Mouse (Mus musculus) intestine, embryonic 15.5 days (tissue): Measurements from ENCODE around the gene Ttn. TPM values are rescaled to one million over a fixed set of nuclear protein-coding genes. Genes with fewer than 3 reads are reported as not detected.

Experiments
- ATAC-seq: fragments of 200-750 bp; cut with Nextera tagmentation; 2 replicates; pipeline ENCODE4 v1.8.0; 2017; ENCODE audit warnings: moderate TSS enrichment, moderate library complexity
- H3K27ac ChIP-seq: fragments of 300-500 bp; sonication (generic); 2 replicates; pipeline ENCODE4 v1.5.1; 2015; ENCODE audit warnings: mild to moderate bottlenecking, inconsistent platforms
- H3K27me3 ChIP-seq: fragments of 300-500 bp; sonication (generic); replicated peaks from 2 replicates; pipeline ENCODE4 v1.6.1; 2015; ENCODE audit warnings: inconsistent platforms
- H3K36me3 ChIP-seq: fragments of 300-500 bp; sonication (generic); 2 replicates; pipeline ENCODE4 v1.6.1; 2015; ENCODE audit warnings: inconsistent platforms
- H3K4me1 ChIP-seq: fragments of 300-500 bp; sonication (generic); replicated peaks from 2 replicates; pipeline ENCODE4 v1.6.1; 2015; ENCODE audit warnings: inconsistent platforms
- H3K4me2 ChIP-seq: fragments of 300-500 bp; sonication (generic); replicated peaks from 2 replicates; pipeline ENCODE4 v1.6.1; 2015; ENCODE audit warnings: mild to moderate bottlenecking, inconsistent platforms
- H3K4me3 ChIP-seq: fragments of 300-500 bp; sonication (generic); replicated peaks from 2 replicates; pipeline ENCODE4 v1.5.1; 2015; ENCODE audit warnings: inconsistent platforms
- H3K9ac ChIP-seq: fragments of 300-500 bp; sonication (generic); 2 replicates; pipeline ENCODE4 v1.6.1; 2015; ENCODE audit warnings: inconsistent platforms
- H3K9me3 ChIP-seq: fragments of 300-500 bp; sonication (generic); 2 replicates; pipeline ENCODE4 v1.6.1; 2016; ENCODE audit warnings: inconsistent platforms
- WGBS: fragments of 180-500 bp; shearing (Covaris S2); methylation state at CpG from one replicate; pipeline ENCODE4 v1.1.7; 2015; 5-methylcytosine and 5-hydroxymethylcytosine counted together
- polyA plus RNA-seq: library from polyadenylated mRNA; unstranded; fragments of >200 nt; fragmentation: Nextera tagmentation; extraction: Ambion mirVana; gene quantifications from 2 replicates; pipeline ENCODE4 v1.2.1, GENCODE M21; 2015

Ttn gene
- polyA plus RNA-seq, 1 experiment from 2014 or later: 1.3 TPM

DNA sequence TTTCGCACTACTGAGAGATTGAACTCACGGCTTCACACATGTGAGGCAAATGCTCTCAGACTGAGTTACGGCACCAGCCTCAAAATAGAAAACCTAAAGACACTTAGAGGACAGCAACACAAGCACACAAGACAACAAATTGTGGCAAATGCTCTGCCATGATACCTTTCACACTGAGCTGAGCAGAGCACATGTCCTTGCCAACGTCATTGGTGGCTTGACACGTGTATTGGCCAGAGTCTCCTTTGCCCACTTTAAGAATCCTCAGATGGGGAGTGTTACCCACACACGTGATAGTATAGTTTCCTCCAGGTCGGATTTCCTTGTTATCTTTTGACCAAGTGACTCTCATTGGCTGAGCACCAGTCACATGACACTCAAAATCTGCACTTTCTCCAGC lies 93.6 kb downstream of the Ttn start:
- Histone ChIP-seq H3K27me3 (no peaks in the 10 kb centered on the region), H3K27ac (no peak overlapping the region), H3K4me1 (no peaks in the 10 kb centered on the region), H3K9me3 (no peaks in the 10 kb centered on the region), H3K9ac (no peak overlapping the region), H3K36me3 (no peaks in the 10 kb centered on the region), H3K4me2 (no peak overlapping the region), H3K4me3 (no peak overlapping the region)
- no peak for ATAC-seq
- WGBS: 84% methylated on average over 7 of the region's 7 CpGs

DNA sequence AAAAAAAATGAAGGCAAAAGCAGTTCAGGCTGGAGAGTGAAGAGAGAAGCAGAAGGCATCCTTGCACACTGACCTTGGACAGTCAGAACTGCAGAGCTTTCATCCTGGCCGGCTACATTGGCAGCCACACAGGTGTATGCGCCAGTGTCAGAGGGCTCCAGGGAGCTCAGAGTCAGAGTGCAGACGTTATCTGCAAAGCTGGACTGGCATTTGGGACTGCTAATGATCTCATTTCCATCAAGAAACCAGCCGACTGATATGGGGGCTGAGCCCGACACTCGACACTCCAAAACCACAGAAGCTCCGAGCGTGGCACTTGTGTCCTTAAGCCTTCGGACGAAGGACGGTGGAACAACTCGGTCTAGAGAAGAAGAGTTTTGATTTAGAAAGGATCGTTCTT lies 96.5 kb downstream of the Ttn start:
- Histone ChIP-seq H3K27me3 (no peaks in the 10 kb centered on the region), H3K4me3 (no peak overlapping the region), H3K9me3 (no peaks in the 10 kb centered on the region), H3K4me1 (no peaks in the 10 kb centered on the region), H3K4me2 (no peak overlapping the region), H3K27ac (no peak overlapping the region), H3K9ac (no peak overlapping the region), H3K36me3 (no peaks in the 10 kb centered on the region)
- no peak for ATAC-seq
- 79% methylated on average over 13 of the region's 13 CpGs for WGBS

DNA sequence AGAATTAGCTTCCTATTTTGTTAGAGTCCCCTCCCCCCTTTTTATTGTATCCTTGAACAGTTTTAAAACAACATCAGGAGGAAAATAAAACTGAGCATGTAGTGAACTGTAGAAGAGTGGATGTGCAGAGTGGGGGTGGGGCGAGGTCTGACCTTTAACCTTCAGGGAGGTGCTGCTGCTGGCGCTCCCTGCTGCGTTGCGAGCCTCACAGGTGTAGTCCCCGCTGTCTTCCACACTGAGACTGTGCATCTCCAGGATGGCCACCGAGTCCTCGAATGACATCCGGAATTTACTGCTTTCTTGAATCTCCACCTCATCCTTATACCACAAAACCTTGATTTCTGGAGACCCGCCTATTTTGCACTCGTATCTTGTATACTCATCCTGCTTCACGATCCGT lies 100.9 kb downstream of the Ttn start:
- no peak overlapping the region for H3K4me3 ChIP-seq
- no peaks in the 10 kb centered on the region for H3K36me3 ChIP-seq
- H3K9me3 ChIP-seq: no peaks in the 10 kb centered on the region
- H3K4me1 ChIP-seq: no peaks in the 10 kb centered on the region
- no peak for ATAC-seq
- H3K27me3 ChIP-seq: no peaks in the 10 kb centered on the region
- H3K9ac ChIP-seq: no peak overlapping the region
- H3K4me2 ChIP-seq: no peak overlapping the region
- WGBS: 89% methylated on average over 12 of the region's 12 CpGs
- no peak overlapping the region for H3K27ac ChIP-seq

DNA sequence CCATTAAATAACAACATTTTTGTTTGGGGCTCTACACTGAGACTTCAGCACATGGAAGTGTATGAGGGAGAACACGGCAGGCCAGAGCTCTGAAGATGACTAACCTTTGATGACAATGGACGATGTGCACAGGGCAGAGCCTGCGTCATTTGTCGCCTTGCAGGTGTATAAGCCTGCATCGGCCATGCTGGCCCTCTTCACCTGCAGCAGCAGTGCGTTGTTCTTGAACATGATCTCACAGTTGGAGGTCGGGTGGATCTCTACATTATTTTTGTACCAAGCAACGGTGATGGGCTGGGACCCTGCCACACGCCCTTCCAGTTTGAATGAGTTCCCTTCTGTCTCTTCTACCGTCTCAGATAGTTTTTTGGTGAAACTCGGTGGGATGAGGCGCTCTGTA lies 106.8 kb downstream of the Ttn start:
- Histone ChIP-seq H3K4me2 (no peak overlapping the region), H3K4me3 (no peak overlapping the region), H3K9me3 (no peaks in the 10 kb centered on the region), H3K27me3 (no peaks in the 10 kb centered on the region), H3K9ac (no peak overlapping the region), H3K27ac (no peak overlapping the region), H3K36me3 (no peaks in the 10 kb centered on the region), H3K4me1 (no peaks in the 10 kb centered on the region)
- 90% methylated on average over 12 of the region's 12 CpGs for WGBS
- no peak for ATAC-seq

DNA sequence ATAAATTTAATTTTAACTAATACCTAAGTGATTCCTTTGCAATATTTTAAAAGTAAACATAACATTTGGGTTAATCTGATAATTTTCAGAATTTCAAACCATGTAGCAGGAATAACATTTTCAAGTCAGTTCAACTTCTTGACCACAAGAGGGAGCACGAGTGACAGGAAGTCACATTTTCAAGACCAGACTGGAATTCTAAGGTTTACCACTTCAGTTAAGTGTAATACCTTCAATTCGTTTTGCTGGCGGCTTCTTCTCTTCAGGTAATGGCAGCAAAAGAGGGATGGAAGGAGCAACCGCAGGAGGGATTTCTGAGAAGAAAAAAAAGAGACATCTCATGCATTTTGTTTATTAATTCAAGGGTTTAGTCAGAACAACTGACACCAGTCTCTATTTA lies 115.4 kb downstream of the Ttn start:
- H3K27ac ChIP-seq: no peak overlapping the region
- H3K9ac ChIP-seq: no peak overlapping the region
- 18% methylated on average over 4 of the region's 4 CpGs for WGBS
- no peak overlapping the region for H3K4me2 ChIP-seq
- ATAC-seq: no peak
- H3K27me3 ChIP-seq: no peaks in the 10 kb centered on the region
- no peaks in the 10 kb centered on the region for H3K9me3 ChIP-seq
- no peak overlapping the region for H3K4me3 ChIP-seq
- no peaks in the 10 kb centered on the region for H3K4me1 ChIP-seq
- H3K36me3 ChIP-seq: no peaks in the 10 kb centered on the region

DNA sequence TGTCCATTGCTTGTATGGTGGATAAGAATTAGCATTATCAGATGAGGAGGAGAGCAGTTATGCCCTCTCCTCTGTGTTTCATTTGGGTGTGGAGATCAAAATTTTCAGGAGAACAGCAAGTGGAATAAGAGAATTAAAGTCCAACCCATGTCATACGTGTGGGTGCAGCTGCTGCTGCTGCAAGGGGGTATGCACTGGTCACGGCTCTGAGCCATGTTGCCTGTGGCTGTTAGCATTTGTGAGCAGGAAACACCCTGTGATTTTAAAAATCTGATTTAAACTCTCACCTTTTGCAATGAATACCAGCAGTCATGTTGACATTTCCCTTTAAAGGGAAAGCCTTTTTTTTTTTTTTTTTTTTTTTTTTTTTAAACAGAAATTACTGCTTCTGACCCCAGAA lies 116.8 kb downstream of the Ttn start:
- no peaks in the 10 kb centered on the region for H3K9me3 ChIP-seq
- H3K27ac ChIP-seq: no peak overlapping the region
- WGBS: 83% methylated on average over 2 of the region's 2 CpGs
- H3K27me3 ChIP-seq: no peaks in the 10 kb centered on the region
- no peaks in the 10 kb centered on the region for H3K36me3 ChIP-seq
- no peak overlapping the region for H3K4me3 ChIP-seq
- H3K9ac ChIP-seq: no peak overlapping the region
- H3K4me1 ChIP-seq: no peaks in the 10 kb centered on the region
- H3K4me2 ChIP-seq: no peak overlapping the region
- ATAC-seq: no peak

DNA sequence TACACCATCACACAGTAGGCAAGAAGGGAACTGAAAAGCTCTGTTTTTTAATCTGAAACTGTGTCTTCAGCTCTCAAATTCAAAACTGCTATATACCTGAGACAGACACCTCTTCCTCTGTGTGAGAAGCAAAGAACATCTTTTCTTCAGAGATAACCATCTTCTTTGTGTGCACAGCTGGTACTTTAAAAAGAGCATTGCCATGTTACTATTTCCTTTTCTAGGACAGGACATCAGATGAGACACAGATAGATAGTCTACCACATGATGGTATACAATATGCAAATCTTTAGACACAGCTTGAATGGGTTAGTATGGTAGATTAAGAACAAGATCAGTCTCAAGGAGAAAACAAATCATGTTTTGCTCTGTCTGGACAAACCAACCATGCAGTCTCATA lies 121.0 kb downstream of the Ttn start:
- H3K27me3 ChIP-seq: no peaks in the 10 kb centered on the region
- no peaks in the 10 kb centered on the region for H3K4me1 ChIP-seq
- H3K4me2 ChIP-seq: no peak overlapping the region
- H3K9me3 ChIP-seq: no peaks in the 10 kb centered on the region
- no peaks in the 10 kb centered on the region for H3K36me3 ChIP-seq
- no peak overlapping the region for H3K27ac ChIP-seq
- H3K9ac ChIP-seq: no peak overlapping the region
- H3K4me3 ChIP-seq: no peak overlapping the region
- ATAC-seq: no peak

DNA sequence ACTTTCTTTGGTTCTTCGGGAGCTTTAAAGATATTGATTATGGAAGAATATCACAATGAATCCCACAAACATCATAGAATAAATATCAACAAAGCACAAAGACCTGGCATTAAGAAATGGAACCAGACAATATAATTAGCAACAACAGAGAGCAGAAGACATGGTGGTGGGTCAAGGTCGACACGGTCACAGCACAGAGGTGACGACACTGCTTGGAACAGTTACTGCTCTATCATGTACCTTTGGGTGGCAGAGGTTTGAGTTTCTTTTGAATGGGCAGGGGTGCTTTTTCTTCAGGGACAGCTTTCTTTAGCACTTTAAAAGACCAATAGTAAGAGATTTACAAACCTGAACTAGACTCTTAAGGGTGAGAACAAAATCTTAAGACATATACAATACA lies 132.3 kb downstream of the Ttn start:
- 86% methylated on average over 4 of the region's 4 CpGs for WGBS

DNA sequence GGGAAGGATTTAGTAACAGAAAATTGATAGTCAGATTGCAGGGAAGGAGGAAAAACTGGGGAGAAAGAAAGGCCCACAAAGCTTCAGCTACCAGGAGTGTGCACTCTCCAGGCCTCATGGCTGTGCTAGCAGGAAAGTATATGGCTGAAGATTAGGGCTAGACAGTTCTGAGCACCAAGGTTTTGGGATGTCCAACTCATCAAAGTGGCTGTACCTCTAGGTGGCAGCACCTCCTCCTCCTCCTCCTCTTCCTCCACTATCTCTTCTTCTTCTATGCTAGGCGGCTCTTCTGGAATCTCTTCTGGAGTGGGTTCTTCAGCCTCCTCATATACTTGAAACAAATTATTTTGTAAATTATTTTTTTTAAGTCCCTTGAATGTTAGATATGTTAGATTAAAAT lies 139.2 kb downstream of the Ttn start:
- H3K9ac ChIP-seq: no peak overlapping the region
- no peaks in the 10 kb centered on the region for H3K36me3 ChIP-seq
- 67% methylated on average over 1 of the region's 1 CpGs for WGBS
- no peaks in the 10 kb centered on the region for H3K27me3 ChIP-seq
- no peak overlapping the region for H3K4me2 ChIP-seq
- no peaks in the 10 kb centered on the region for H3K9me3 ChIP-seq
- H3K4me3 ChIP-seq: no peak overlapping the region
- H3K27ac ChIP-seq: no peak overlapping the region
- H3K4me1 ChIP-seq: no peaks in the 10 kb centered on the region
- ATAC-seq: no peak

More for the DNA sequence above, 132.3 kb downstream of the Ttn start:
- Histone ChIP-seq H3K9ac (no peak overlapping the region), H3K4me2 (no peak overlapping the region), H3K4me1 (no peaks in the 10 kb centered on the region), H3K27ac (no peak overlapping the region), H3K36me3 (no peaks in the 10 kb centered on the region), H3K9me3 (no peaks in the 10 kb centered on the region), H3K27me3 (no peaks in the 10 kb centered on the region), H3K4me3 (no peak overlapping the region)
- ATAC-seq: no peak

DNA sequence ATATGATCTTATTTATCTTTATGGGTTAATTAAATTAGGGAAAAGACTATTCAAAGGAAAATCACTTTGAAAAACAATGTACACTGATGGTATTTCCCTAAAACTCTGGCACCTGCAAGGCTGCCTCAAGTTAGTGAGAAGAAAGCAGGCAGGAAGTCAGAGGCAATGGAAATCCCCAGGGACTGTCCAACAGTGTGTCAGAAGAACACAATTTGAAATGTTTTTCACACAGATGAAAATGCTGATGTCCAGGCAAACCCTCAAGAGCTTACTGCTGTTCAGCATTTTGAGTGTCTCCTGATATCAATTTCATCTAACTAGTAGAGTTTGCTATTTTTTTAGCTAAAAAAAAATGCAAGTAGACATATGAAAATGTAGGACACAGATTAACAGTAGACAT lies 161.9 kb downstream of the Ttn start:
- H3K9ac ChIP-seq: no peak overlapping the region
- H3K4me1 ChIP-seq: no peaks in the 10 kb centered on the region
- no peak overlapping the region for H3K4me2 ChIP-seq
- no peak overlapping the region for H3K4me3 ChIP-seq
- H3K27me3 ChIP-seq: no peaks in the 10 kb centered on the region
- no peak overlapping the region for H3K27ac ChIP-seq
- no peaks in the 10 kb centered on the region for H3K9me3 ChIP-seq
- H3K36me3 ChIP-seq: no peaks in the 10 kb centered on the region
- ATAC-seq: no peak

DNA sequence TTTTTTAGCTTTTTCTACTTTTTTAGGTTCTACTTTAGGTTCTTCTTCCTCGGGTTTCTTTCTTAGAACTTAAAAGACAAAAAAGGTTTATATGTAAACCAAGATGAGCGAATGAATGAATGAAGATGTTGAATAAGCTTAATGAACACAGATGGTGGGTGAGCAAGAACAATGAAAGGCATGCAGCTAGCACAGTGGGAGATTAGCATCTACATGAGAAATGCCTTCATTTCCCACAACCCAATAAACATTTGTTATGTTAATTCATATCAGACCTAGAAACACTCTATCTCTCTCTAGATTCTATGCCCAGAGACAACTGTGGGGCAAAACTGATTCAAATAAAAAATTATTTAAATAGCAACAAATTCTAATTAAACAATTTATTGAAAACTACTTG lies 164.6 kb downstream of the Ttn start:
- H3K9ac ChIP-seq: no peak overlapping the region
- WGBS: 61% methylated on average over 2 of the region's 2 CpGs
- no peaks in the 10 kb centered on the region for H3K36me3 ChIP-seq
- ATAC-seq: no peak
- no peak overlapping the region for H3K4me2 ChIP-seq
- no peak overlapping the region for H3K27ac ChIP-seq
- H3K9me3 ChIP-seq: no peaks in the 10 kb centered on the region
- H3K4me3 ChIP-seq: no peak overlapping the region
- no peaks in the 10 kb centered on the region for H3K27me3 ChIP-seq
- H3K4me1 ChIP-seq: no peaks in the 10 kb centered on the region

DNA sequence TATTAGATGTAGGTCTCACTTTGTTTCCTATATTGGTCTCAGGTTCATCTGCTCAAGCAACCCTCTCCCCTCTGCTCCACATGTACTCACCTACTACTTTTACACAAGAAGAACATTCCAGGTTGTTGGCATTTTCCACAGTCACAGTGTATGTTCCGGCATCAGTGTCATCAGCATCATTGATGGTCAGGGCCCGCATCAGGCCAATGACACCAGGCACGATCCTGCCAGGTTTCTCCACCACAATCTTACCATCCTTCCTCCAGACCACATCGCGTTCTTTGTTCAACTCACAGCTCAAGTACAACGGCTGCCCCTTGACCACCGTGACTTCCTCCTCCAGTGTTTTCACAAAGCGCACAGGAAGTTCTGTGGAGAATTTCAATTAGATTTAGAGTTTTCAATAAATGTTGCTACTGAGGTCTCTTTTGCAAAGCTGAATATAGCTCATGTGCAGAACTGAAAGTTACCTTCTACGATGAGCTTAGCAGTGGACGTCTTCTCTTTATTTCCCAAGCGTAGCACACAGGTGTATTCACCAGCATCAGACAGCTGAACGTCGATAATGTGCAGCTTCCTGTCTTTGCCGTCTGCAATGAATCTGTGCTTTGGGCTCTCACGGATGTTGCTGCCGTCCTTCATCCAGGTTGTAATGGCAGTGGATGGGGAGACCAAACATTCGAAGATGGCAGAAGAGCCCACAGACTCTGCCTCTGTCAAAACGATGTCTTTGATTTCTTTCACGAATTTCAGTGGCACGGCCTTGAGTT lies 168.1 kb downstream of the Ttn start:
- H3K27me3 ChIP-seq: no peaks in the 10 kb centered on the region
- no peaks in the 10 kb centered on the region for H3K36me3 ChIP-seq
- 80% methylated on average over 20 of the region's 20 CpGs for WGBS
- ATAC-seq: no peak
- H3K9me3 ChIP-seq: no peaks in the 10 kb centered on the region
- H3K4me2 ChIP-seq: no peak overlapping the region
- no peak overlapping the region for H3K4me3 ChIP-seq
- H3K4me1 ChIP-seq: no peaks in the 10 kb centered on the region
- H3K9ac ChIP-seq: no peak overlapping the region
- H3K27ac ChIP-seq: no peak overlapping the region

DNA sequence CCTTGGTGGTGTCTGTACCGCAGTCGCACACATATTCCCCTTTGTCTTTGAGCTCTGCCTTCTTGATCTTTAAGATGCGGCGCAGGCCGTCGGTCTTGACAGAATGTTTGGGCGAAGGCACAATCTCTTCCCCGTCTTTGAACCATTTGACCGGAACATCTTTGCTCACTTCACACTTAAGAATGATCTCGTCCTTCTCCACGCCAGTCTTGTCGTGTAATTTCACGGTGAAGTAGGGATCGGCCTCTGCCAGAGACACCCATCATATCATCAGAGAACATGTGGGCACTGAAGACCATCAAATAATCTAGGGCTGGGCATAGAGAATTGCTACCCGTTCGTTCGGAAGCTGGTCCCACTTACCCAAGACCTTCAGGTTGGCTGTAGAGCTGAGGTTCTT lies 171.2 kb downstream of the Ttn start:
- Histone ChIP-seq H3K4me2 (no peak overlapping the region), H3K9me3 (no peaks in the 10 kb centered on the region), H3K27me3 (no peaks in the 10 kb centered on the region), H3K27ac (no peak overlapping the region), H3K4me3 (no peak overlapping the region), H3K36me3 (no peaks in the 10 kb centered on the region), H3K4me1 (no peaks in the 10 kb centered on the region), H3K9ac (no peak overlapping the region)
- no peak for ATAC-seq
- WGBS: 96% methylated on average over 17 of the region's 17 CpGs
